Mouse (Mus musculus) heart, postnatal 36 days (tissue): Measurements from ENCODE around the gene Tyrobp. TPM values are rescaled to one million over a fixed set of nuclear protein-coding genes. Genes with fewer than 3 reads are reported as not detected.
A peak's percentile ranks its signal among the peaks of the same experiment; 100 is the strongest.

Experiments used
- DNase-seq, 2 experiments: peaks; one replicate each; pipeline ENCODE4 v3.0.0; 2021 to 2022
- intact Hi-C: fragments of 180-260 bp; cut with DNase I; formaldehyde crosslinking; loops from one replicate; pipeline ENCODE4 v1.15.1; 2025
- total RNA-seq, 2 experiments: library from RNA; stranded (reverse); gene quantifications; 2 replicates each; pipeline ENCODE4 v1.2.3; 2021

The Tyrobp gene
- total RNA-seq, 2 experiments from 2014 or later = 22.1 to 22.4 TPM

GRCm38 (mm10) chr7:30422560-30422959, 9.0 kb downstream of the Tyrobp start:
- no peak for DNase-seq
- intact Hi-C loops = no loop called here

- peak; percentile 35 to 46 for DNase-seq
- intact Hi-C loops = no loop called here
These were observed 9.6 kb downstream of the Tyrobp start for GRCm38 (mm10) chr7:30423071-30423641.

DNA sequence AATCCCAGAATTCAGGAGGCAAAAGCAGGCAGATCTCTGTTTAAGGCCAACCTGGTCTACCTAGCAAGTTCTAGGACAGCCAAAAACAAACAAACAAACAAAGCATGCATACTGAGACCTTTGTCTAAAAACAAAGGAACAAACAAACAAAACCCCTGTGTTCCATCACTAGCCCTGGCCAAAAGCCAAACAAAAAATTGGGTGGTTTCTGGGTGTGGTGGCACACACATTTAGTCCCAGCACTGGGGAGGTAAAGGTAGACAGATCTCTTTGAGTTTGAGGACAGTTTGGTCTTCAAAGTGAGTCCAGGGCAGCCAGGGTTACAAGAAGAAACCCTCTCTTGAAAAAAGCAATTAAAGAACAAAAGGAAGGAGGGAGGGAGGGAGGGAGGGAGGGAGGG, 15.8 kb downstream of the Tyrobp start:
- DNase-seq = no peak
- intact Hi-C loops = no loop called here

DNA sequence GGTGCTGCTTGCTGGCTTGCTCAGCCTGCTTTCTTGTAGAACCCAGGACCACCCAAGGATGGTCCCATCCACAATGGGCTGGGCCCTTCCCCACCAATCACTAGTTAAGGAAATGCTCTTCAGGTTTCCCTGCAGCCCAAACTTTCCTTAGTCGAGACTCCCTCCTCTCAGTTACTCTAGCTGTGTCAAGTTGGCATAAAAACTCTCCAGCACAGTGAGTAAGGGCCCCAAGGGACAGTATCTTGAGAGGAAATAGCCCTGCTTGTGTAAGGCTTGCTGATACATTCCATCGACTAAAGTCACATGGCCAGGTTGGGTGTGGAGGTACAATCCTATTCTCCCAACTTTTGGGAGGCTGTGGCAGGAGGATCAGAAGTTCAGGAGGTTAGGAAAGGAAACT, 16.6 kb downstream of the Tyrobp start:
- intact Hi-C loops = no loop called here
- no peak for DNase-seq

GRCm38 (mm10) chr7:30431793-30432192, 18.2 kb downstream of the Tyrobp start:
- DNase-seq = peak; percentile 38 to 54
- intact Hi-C loops = loop anchor here (1.0 kb wide), 1 partner anchor 58 kb away; no protein-coding TSS in a partner anchor

GRCm38 (mm10) chr7:30434238-30434637, 20.7 kb downstream of the Tyrobp start:
- peak in 1 of 2 experiments; percentile 50 for DNase-seq
- intact Hi-C loops = no loop called here

DNA sequence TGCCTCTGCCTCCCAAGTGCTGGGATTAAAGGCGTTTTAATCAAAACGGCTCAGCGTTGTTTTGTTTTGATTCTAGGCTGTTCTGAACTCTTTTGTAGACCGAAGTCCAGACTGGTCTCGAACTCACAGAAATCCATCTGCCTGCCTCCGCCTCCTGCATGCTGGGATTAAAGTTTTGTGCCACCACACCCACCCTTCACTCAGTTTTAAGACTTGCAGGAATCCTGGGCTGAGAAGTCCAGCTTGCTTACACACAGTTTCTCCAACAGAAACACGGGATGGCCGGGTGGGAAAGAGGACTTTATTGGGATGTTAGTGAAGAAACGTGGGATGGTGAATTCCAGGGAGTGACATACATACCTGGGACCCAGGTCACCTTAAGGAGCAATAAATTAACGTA, 21.1 kb downstream of the Tyrobp start:
- intact Hi-C loops = no loop called here

GRCm38 (mm10) chr7:30435156-30435555, 21.6 kb downstream of the Tyrobp start:
- no peak for DNase-seq
- intact Hi-C loops = no loop called here

More for the DNA sequence above, 21.1 kb downstream of the Tyrobp start:
- no peak for DNase-seq

DNA sequence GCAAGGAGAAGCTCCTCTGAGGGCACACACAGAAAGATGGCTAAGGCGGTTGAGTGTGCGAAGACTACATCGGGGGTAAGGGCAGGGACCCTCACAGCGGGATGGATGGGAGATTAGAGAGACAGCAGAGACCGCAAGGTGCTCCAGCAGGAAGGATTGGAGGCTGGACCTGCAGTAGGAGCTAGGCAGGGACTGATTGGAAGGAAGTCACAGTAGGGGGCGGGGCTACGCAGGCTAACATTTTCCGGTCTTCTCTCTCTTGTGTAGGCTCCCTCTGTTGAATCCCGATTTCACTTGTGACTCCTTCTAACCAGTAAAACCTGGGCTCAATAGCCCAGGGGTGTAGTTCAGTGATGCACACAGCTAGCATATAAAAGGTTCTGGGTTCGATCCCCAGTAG, 23.3 kb downstream of the Tyrobp start:
- intact Hi-C loops = no loop called here

DNA sequence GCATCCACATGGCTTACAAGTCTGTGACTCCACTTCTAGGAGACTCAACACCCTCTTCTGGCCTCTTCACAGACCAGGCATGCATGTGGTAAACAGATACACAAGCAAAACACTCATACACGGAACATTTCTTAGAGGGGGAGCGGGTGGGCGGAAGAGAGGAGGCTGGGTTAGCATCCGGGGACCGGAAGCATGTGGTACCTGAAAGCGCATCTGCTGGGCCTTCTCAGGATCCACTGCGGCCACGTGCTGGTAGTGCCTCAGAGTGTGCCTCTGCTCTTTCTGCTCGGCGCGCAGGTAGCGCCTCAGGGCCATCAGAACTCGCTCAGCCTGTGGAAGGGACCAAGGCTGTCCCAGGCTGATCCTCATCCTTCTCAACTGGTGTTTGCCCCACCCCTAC, 26.2 kb downstream of the Tyrobp start:
- no peak for DNase-seq
- intact Hi-C loops = loop anchor here (2.0 kb wide), 1 partner anchor 53 kb away; the partner anchor contains the start of gene Prodh2

More for the DNA sequence above, 23.3 kb downstream of the Tyrobp start:
- DNase-seq = no peak

DNA sequence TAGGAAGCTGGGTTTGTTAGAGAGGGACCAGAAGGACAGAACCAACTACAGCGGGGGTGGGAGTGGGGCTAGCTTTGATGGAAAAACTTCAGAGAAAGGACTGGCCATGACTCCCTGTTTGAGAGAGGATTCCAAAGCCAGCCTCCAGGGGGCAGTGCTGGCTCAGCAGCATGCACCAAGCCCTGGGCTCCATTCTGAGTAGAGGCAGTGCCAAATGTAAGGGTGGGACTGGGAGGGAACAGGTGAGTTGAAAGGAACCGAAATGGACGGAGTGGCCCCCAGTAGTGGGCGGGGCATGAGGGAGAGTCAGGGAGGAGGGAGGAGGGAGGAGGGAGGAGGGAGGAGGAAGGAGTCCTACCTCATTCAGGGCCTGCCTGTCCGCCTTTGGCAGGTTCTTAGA, 27.1 kb downstream of the Tyrobp start:
- intact Hi-C loops = loop anchor here (2.0 kb wide), 1 partner anchor 52 kb away; the partner anchor contains the start of gene Prodh2
- DNase-seq = peak in 1 of 2 experiments; percentile 39

DNA sequence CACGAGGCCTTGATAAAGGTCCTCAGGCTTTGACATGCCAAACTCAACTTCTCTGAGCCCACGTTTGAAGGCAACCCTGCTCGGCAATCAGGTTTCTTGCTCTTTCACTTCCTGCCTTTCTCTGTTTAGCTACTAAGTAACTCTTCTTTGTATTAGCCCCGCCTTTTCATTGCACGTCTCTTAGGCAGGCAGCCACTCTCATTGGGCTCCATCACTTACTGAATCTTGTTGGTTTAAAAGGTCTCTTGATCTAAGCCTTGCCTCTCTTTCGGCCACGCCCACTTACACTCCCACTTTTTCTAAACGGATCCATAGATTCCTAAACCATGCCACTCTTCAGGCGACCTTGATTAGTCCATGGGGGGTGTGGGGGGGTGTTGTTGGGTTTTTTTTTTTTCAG, 30.1 kb downstream of the Tyrobp start:
- intact Hi-C loops = no loop called here
- DNase-seq = no peak

GRCm38 (mm10) chr7:30444154-30444970, 30.8 kb downstream of the Tyrobp start:
- no peak for DNase-seq
- intact Hi-C loops = no loop called here

GRCm38 (mm10) chr7:30444971-30445751, 31.6 kb downstream of the Tyrobp start, which contains the start of gene Aplp1:
Gene Aplp1, minus strand, starts transcription at chr7:30445535.
- intact Hi-C loops = no loop called here
- peak; percentile 60 to 66 for DNase-seq

DNA sequence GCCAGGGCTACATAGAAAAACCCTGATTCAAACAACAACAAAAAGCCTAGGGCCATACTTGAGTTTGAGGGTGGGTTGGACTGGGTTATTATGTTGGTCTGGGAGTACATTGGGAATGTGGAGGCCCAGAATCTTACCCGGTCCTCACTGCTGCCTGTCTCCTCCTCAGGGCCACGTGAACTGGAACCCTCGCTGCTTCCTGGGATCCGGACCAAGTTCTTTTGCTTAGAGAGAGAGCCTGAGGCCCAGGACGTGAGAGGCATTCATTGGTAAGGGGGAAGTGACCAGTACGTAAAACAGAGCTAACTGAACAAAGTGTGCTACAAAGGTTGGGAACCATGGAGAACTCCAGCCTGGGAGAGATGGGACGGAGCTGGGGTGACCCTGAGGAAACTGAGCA, 36.7 kb downstream of the Tyrobp start:
- intact Hi-C loops = no loop called here
- DNase-seq = no peak

DNA sequence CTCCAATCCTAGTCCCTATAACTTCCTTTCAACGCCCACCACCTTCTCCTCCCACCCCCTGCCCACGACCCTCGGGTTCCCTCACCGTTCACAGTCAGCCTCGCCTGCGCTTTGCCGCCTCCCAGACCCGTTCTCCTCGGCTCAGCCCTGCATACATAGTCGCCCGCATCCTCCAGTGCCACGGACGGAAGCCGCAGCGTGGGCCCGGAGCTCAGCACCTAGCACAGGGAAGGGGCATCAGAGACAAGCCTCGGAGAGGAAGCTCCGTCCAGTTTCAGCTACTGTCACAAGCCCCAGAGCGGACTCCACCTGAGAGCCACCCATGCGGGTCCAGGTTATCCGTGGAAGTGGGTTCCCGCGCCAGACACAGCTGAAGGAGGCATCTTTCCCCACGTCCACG, 39.8 kb downstream of the Tyrobp start:
- intact Hi-C loops = no loop called here
- no peak for DNase-seq

- no peak for DNase-seq
- intact Hi-C loops = no loop called here
These were observed 40.2 kb downstream of the Tyrobp start for GRCm38 (mm10) chr7:30453766-30454165.

GRCm38 (mm10) chr7:30454259-30454658, 40.7 kb downstream of the Tyrobp start:
- DNase-seq = no peak
- intact Hi-C loops = no loop called here

DNA sequence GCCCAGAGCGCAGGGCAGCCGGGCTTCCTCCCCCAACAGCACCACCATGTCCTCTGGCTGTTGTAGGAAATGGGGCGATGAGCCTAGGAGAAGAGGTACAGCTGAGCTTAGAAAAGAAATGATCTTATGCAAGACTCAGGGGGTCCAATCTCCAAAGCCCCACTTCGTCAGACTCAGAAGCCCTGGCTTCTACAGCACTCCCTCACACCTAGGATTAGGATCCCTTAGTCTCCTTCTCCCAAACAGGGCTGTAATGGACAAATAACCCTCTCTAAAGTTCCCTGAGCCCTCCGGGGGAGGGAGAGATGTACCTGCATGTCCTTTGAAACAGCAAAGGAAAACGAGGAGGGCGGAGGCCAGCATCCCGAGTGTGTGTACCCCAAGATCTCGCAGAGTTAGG, 42.9 kb downstream of the Tyrobp start:
- intact Hi-C loops = no loop called here
- no peak for DNase-seq

- no peak for DNase-seq
- intact Hi-C loops = no loop called here
These were observed 43.5 kb downstream of the Tyrobp start for GRCm38 (mm10) chr7:30456911-30457628.
